Mouse (Mus musculus) hindbrain, embryonic 15.5 days (tissue): ENCODE measurements around the gene Pex14. TPM values are rescaled to one million over a fixed set of nuclear protein-coding genes. Genes with fewer than 3 reads are reported as not detected.

ENCODE experiments used
- ATAC-seq: fragments of 200-750 bp; cut with Nextera tagmentation; 2 replicates; pipeline ENCODE4 v1.8.0; 2017; ENCODE audit warnings: low read depth, moderate number of reproducible peaks, moderate TSS enrichment; ENCODE audit not compliant: low FRiP score
- H3K27ac ChIP-seq: fragments of 300-500 bp; sonication (generic); replicated peaks from 2 replicates; pipeline ENCODE4 v1.5.1; 2015; ENCODE audit warnings: mild to moderate bottlenecking, inconsistent platforms
- H3K27me3 ChIP-seq: fragments of 300-500 bp; sonication (generic); 2 replicates; pipeline ENCODE4 v1.6.1; 2015; ENCODE audit warnings: control low read depth, inconsistent platforms
- H3K36me3 ChIP-seq: fragments of 300-500 bp; sonication (generic); 2 replicates; pipeline ENCODE4 v1.6.1; 2015; ENCODE audit warnings: control low read depth, inconsistent platforms
- H3K4me1 ChIP-seq: fragments of 300-500 bp; sonication (generic); replicated peaks from 2 replicates; pipeline ENCODE4 v1.6.1; 2015; ENCODE audit warnings: control low read depth, inconsistent platforms
- H3K4me2 ChIP-seq: fragments of 300-500 bp; sonication (generic); 2 replicates; pipeline ENCODE4 v1.6.1; 2015; ENCODE audit warnings: moderate library complexity, mild to moderate bottlenecking, inconsistent platforms
- H3K4me3 ChIP-seq: fragments of 300-500 bp; sonication (generic); 2 replicates; pipeline ENCODE4 v1.5.1; 2015; ENCODE audit warnings: mild to moderate bottlenecking, inconsistent platforms
- H3K9ac ChIP-seq: fragments of 300-500 bp; sonication (generic); 2 replicates; pipeline ENCODE4 v1.6.1; 2015; ENCODE audit warnings: inconsistent platforms
- H3K9me3 ChIP-seq: fragments of 300-500 bp; sonication (generic); 2 replicates; pipeline ENCODE4 v1.6.1; 2016; ENCODE audit warnings: control low read depth, inconsistent platforms
- WGBS: fragments of 180-500 bp; shearing (Covaris S2); methylation state at CpG from one replicate; pipeline ENCODE4 v1.1.7; 2015; 5-methylcytosine and 5-hydroxymethylcytosine counted together
- polyA plus RNA-seq: library from polyadenylated mRNA; unstranded; fragments of >200 nt; fragmentation: Nextera tagmentation; extraction: Ambion mirVana; gene quantifications from 2 replicates; pipeline ENCODE4 v1.2.1, GENCODE M21; 2015

Gene Pex14
- polyA plus RNA-seq, 1 experiment from 2014 or later, result 61.9 TPM

DNA sequence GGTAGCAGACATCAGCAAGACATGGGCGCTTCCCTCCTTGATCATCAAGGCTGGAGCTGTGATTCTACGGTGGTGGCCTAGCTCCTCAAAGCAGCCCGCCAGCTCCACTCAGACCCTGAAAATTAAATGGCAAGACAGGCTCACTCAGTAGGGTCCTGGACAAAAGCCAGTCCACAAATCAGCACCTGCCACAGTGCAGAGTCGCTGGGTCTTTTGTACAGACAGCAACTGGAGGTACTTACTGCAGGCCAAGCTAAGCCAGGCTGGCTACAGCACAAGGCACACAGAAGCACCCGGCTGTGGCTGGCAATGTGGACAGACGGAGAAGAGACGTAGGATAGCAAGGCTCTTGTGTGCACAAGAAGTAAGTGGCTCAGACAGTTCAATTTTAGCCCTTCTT, 124.8 kb downstream of the Pex14 start:
- peak; percentile 40; the same call in 1 of the 2 replicates for ATAC-seq
- 45% methylated on average over 7 of the region's 7 CpGs for WGBS

GRCm38 (mm10) chr4:148973387-148973786, 126.3 kb downstream of the Pex14 start:
- ATAC-seq, result no peak
- Histone ChIP-seq H3K36me3 (no peaks in the 10 kb centered on the region), H3K9ac (no peak overlapping the region), H3K27me3 (no peaks in the 10 kb centered on the region), H3K4me1 (peaks cover 37% of the 10 kb centered on the region), H3K9me3 (no peaks in the 10 kb centered on the region), H3K27ac (no peak overlapping the region), H3K4me3 (no peak overlapping the region), H3K4me2 (no peak overlapping the region)
- WGBS, result 61% methylated on average over 14 of the region's 14 CpGs

More for the DNA sequence above, 124.8 kb downstream of the Pex14 start:
- H3K4me2 ChIP-seq, result no peak overlapping the region
- no peak overlapping the region for H3K4me3 ChIP-seq
- no peak overlapping the region; the same call in 1 of the 2 replicates for H3K27ac ChIP-seq
- no peaks in the 10 kb centered on the region for H3K36me3 ChIP-seq
- H3K27me3 ChIP-seq, result no peaks in the 10 kb centered on the region
- H3K4me1 ChIP-seq, result peaks cover 37% of the 10 kb centered on the region
- no peak overlapping the region for H3K9ac ChIP-seq
- H3K9me3 ChIP-seq, result no peaks in the 10 kb centered on the region

DNA sequence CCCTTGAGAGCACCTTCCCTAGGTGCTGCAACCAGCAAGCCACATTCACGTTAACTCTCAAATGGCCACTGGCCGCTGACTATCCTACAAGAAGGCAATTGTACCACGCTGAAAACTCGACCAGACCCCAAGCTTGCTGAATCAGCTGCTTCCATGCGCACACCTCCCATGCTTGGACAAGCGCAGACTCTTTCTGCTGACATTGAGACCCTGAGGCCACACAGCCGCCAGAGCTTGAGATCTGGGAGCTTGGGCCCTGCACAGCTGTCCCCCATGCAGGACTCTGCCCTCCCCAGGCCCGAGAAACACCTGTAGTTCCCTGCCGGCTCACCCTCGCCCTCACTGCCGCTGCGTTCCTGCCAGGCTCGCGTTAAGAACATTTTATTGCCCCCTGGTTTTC, 127.0 kb downstream of the Pex14 start:
- Histone ChIP-seq H3K9me3 (no peaks in the 10 kb centered on the region), H3K9ac (no peak overlapping the region), H3K36me3 (no peaks in the 10 kb centered on the region), H3K4me1 (peaks cover 40% of the 10 kb centered on the region), H3K27me3 (no peaks in the 10 kb centered on the region), H3K27ac (no peak overlapping the region), H3K4me3 (no peak overlapping the region), H3K4me2 (no peak overlapping the region)
- ATAC-seq, result no peak
- 79% methylated on average over 14 of the region's 14 CpGs for WGBS

GRCm38 (mm10) chr4:148971613-148972242, 127.9 kb downstream of the Pex14 start:
- 47% methylated on average over 3 of the region's 3 CpGs for WGBS
- Histone ChIP-seq H3K36me3 (no peaks in the 10 kb centered on the region), H3K27ac (no peak overlapping the region), H3K9me3 (no peaks in the 10 kb centered on the region), H3K27me3 (no peaks in the 10 kb centered on the region), H3K4me2 (no peak overlapping the region), H3K9ac (no peak overlapping the region), H3K4me1 (peaks cover 43% of the 10 kb centered on the region), H3K4me3 (no peak overlapping the region)
- ATAC-seq, result no peak

GRCm38 (mm10) chr4:148970742-148971141, 128.9 kb downstream of the Pex14 start:
- H3K4me1 ChIP-seq, result peaks cover 45% of the 10 kb centered on the region
- no peaks in the 10 kb centered on the region for H3K27me3 ChIP-seq
- 70% methylated on average over 4 of the region's 4 CpGs for WGBS
- H3K9ac ChIP-seq, result no peak overlapping the region
- no peaks in the 10 kb centered on the region for H3K36me3 ChIP-seq
- ATAC-seq, result no peak
- no peak overlapping the region for H3K4me2 ChIP-seq
- H3K4me3 ChIP-seq, result no peak overlapping the region
- no peak overlapping the region for H3K27ac ChIP-seq
- no peaks in the 10 kb centered on the region for H3K9me3 ChIP-seq

- no peak for ATAC-seq
- Histone ChIP-seq H3K9ac (no peak overlapping the region), H3K27ac (no peak overlapping the region), H3K4me1 (peaks cover 36% of the 10 kb centered on the region), H3K27me3 (no peaks in the 10 kb centered on the region), H3K4me3 (no peak overlapping the region), H3K36me3 (no peaks in the 10 kb centered on the region), H3K4me2 (no peak overlapping the region), H3K9me3 (no peaks in the 10 kb centered on the region)
- WGBS, result 65% methylated on average over 5 of the region's 5 CpGs
These were observed 130.1 kb downstream of the Pex14 start for GRCm38 (mm10) chr4:148969610-148970009.

- Histone ChIP-seq H3K27ac (no peak overlapping the region), H3K9ac (no peak overlapping the region), H3K4me3 (no peak overlapping the region), H3K9me3 (no peaks in the 10 kb centered on the region), H3K27me3 (no peaks in the 10 kb centered on the region), H3K4me2 (no peak overlapping the region), H3K36me3 (no peaks in the 10 kb centered on the region), H3K4me1 (peaks cover 33% of the 10 kb centered on the region)
- 56% methylated on average over 5 of the region's 5 CpGs for WGBS
- no peak for ATAC-seq
These were observed 130.8 kb downstream of the Pex14 start for GRCm38 (mm10) chr4:148968859-148969258.

DNA sequence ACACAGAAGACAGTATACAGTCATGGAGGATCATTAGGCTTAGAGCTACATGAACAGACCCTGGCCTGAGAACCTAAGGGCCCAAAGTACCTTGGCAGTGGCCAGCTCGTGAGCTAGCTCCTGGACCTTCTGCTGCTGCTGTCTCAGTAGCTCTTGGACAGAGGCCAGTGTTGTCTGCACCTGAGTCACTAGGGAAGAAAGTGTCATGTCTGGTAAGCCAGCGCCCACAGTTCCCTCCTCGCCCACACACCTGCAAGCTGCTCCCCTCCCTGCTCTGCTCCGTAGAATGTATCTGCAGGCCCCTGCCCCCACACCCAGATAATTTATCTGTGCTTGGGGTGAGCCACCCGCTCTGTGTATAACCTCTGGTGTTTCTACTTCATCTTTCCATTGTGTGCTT, 133.5 kb downstream of the Pex14 start:
- Histone ChIP-seq H3K4me1 (peaks cover 26% of the 10 kb centered on the region), H3K4me3 (no peak overlapping the region), H3K36me3 (no peaks in the 10 kb centered on the region), H3K9me3 (no peaks in the 10 kb centered on the region), H3K27me3 (no peaks in the 10 kb centered on the region), H3K27ac (no peak overlapping the region), H3K9ac (no peak overlapping the region), H3K4me2 (no peak overlapping the region)
- ATAC-seq, result no peak
- whole genome bisulfite sequencing, result 83% methylated on average over 5 of the region's 5 CpGs

GRCm38 (mm10) chr4:148964541-148965310, 134.9 kb downstream of the Pex14 start:
- Histone ChIP-seq H3K36me3 (no peaks in the 10 kb centered on the region), H3K27me3 (no peaks in the 10 kb centered on the region), H3K4me1 (peaks cover 23% of the 10 kb centered on the region), H3K4me3 (no peak overlapping the region), H3K27ac (no peak overlapping the region), H3K9ac (no peak overlapping the region), H3K4me2 (no peak overlapping the region), H3K9me3 (no peaks in the 10 kb centered on the region)
- 87% methylated on average over 10 of the region's 10 CpGs for WGBS
- no peak for ATAC-seq

GRCm38 (mm10) chr4:148962096-148962495, 137.6 kb downstream of the Pex14 start:
- Histone ChIP-seq H3K9me3 (no peaks in the 10 kb centered on the region), H3K9ac (no peak overlapping the region), H3K4me1 (peaks cover 4% of the 10 kb centered on the region; the same call in 1 of the 2 replicates), H3K27ac (no peak overlapping the region), H3K27me3 (no peaks in the 10 kb centered on the region), H3K36me3 (no peaks in the 10 kb centered on the region), H3K4me2 (no peak overlapping the region), H3K4me3 (no peak overlapping the region)
- 73% methylated on average over 1 of the region's 1 CpGs for WGBS
- no peak for ATAC-seq

DNA sequence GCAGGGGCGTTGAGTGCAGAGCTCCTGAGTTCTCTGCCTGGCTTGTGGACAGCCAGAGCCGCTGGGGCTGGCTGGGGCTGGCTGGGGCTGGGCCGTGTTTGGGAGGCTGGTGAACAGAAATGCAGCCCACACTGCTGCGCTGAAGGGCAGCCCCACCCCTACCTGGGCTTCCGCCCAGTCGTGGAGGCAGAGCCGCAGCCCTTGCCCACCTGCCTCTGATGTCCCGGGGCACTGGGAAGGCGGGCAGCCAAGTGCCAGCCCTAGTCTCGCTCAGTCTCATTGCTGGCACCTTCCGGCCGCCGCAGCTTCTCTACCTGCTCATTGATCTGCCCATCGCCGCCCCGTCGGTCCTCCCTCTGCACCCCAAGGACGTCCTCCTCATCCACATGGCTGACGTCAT, 138.6 kb downstream of the Pex14 start:
- H3K4me2 ChIP-seq, result no peak overlapping the region
- no peaks in the 10 kb centered on the region for H3K27me3 ChIP-seq
- ATAC-seq, result no peak
- no peak overlapping the region for H3K9ac ChIP-seq
- no peak overlapping the region for H3K4me3 ChIP-seq
- no peaks in the 10 kb centered on the region for H3K36me3 ChIP-seq
- WGBS, result 91% methylated on average over 19 of the region's 19 CpGs
- no peaks in the 10 kb centered on the region for H3K4me1 ChIP-seq
- H3K27ac ChIP-seq, result no peak overlapping the region
- H3K9me3 ChIP-seq, result no peaks in the 10 kb centered on the region

GRCm38 (mm10) chr4:148960011-148960410, 139.7 kb downstream of the Pex14 start:
- 78% methylated on average over 12 of the region's 12 CpGs for WGBS
- H3K4me3 ChIP-seq, result no peak overlapping the region
- H3K27ac ChIP-seq, result no peak overlapping the region
- H3K4me2 ChIP-seq, result no peak overlapping the region
- no peak for ATAC-seq
- H3K4me1 ChIP-seq, result peaks cover 3% of the 10 kb centered on the region; the same call in 1 of the 2 replicates
- H3K27me3 ChIP-seq, result peaks cover 4% of the 10 kb centered on the region; the same call in 1 of the 2 replicates
- H3K9me3 ChIP-seq, result no peaks in the 10 kb centered on the region
- H3K36me3 ChIP-seq, result no peaks in the 10 kb centered on the region
- H3K9ac ChIP-seq, result no peak overlapping the region
